Mouse (Mus musculus): ENCODE data around the gene Sipa1l1.
"Not testable (repeated sequence)": the region's sequence is repeated elsewhere in the genome, so short reads cannot be mapped to it uniquely, and the experiment has no call there.

Gene Sipa1l1

GRCm38 (mm10) chr12:82175709-82176108, 6.6 kb downstream of the Sipa1l1 start:
- DNase-seq (ENCODE audit: low spot score in 2 of 2): no peak

GRCm38 (mm10) chr12:82178636-82179035, 9.5 kb downstream of the Sipa1l1 start:
- no peak for DNase-seq (ENCODE audit: low spot score in 2 of 2)

- no peak for DNase-seq (ENCODE audit: low spot score in 2 of 2)
Observed at GRCm38 (mm10) chr12:82179626-82180025, 10.5 kb downstream of the Sipa1l1 start.

GRCm38 (mm10) chr12:82186156-82186555, 17.0 kb downstream of the Sipa1l1 start:
- DNase-seq (ENCODE audit: low spot score in 2 of 2): not testable (repeated sequence)

- no peak for DNase-seq (ENCODE audit: low spot score in 2 of 2)
Observed at GRCm38 (mm10) chr12:82186740-82187139, 17.6 kb downstream of the Sipa1l1 start.

DNA sequence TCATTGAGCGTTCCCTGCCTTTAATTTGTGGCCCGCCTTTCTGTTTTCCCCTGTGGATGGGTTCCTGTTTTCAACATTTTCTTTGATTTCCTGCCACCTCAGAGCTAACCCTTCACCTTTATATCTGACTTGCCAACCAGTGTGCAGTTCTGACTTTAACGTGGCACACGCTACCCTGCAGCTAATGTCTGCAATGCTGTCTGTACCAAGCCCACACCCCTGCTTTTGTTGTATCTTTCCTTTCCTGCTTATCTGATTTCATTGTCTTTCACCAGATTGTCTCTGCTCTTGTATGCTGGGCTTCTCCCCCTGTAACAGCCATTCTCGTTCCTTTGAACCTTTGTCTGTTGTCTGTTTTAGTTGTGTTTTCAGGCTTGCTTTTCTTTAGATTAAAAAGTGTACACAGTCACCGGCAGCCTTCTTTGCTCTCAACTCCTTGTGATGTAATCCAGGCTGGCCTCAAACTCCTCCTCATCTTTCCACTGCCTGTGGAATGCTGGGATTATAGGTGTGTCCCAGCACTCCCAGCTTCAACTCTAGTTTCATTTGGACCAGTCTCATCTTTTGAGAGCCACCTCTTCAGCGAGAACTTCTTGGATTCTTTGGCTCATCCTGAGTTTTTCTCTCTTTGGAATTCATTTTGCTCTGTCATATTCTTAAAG, 18.2 kb downstream of the Sipa1l1 start:
- no peak for DNase-seq (ENCODE audit: low spot score in 2 of 2)

GRCm38 (mm10) chr12:82188321-82189075, 19.4 kb downstream of the Sipa1l1 start:
- DNase-seq (ENCODE audit: low spot score in 2 of 2): no peak

DNA sequence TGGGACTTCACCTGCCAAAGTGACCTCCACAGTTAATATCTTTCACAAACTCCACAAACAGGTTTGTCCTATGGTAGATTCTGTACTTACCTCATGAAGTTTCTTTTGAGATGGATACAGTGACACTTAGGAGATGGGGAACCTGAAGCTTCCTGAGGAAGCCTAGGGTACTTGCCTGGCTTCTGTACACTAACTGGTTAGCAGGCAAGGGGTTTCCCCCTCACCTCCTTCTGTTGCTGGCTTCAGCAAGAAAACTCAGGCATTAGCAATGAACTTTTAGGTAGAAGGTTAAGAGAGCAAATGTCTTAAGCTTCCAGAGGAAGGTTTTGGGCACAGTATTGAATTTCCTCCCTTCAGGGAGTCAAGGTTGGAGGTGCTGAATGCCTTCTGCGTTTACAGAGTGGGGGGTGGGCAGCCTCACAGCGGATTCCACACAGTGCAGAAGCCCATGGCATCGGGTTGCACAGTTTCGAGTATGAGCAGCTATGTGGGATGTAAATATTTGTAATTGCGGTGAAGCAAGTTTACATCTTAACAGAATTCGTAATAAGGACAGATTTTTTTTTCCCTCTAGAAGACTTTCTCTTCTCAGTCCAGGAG, 20.1 kb downstream of the Sipa1l1 start:
- no peak for DNase-seq (ENCODE audit: low spot score in 2 of 2)

DNA sequence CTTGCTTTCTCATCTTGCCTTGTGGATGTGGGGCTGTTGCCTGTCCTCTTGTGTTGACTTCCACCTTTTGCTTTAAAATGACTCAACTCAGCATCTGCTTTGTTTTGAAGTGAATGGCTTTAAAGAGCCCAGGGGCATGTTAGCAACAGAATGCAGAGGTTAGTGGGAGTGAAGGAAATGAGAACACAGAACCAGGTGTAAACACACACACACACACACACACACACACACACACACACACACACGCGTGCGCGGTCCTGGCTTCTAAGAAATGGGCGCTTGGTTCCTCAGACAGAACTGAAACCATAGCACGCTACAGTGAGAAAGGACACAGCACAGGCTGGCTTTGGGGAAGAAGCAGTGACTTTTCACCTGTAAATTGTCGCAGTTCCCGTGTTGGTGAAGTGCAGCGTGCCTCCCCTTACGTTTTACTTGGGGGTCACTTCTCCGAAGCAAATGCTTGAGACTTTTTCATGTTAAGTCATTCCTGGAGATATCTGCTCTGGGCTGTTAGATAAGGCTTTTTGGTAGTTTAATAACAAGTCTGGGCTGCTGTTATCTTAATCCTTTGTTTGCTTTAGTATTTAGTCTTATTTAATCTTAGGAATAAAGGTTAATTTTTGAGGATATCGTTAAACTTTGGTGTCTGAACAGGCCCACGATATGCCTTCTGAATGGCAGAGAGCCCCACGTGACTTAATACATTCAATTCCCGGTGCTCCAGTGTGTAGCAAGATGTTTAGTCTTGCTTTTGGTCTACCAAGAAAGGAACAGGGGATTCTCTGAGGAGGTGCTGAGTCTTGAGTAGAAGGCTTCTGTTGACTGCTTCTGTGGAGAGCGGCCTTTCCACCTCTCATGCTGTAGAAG, 20.8 kb downstream of the Sipa1l1 start:
- DNase-seq (ENCODE audit: low spot score in 2 of 2): no peak

GRCm38 (mm10) chr12:82190582-82190965, 21.5 kb downstream of the Sipa1l1 start:
- DNase-seq (ENCODE audit: low spot score in 2 of 2): no peak

DNA sequence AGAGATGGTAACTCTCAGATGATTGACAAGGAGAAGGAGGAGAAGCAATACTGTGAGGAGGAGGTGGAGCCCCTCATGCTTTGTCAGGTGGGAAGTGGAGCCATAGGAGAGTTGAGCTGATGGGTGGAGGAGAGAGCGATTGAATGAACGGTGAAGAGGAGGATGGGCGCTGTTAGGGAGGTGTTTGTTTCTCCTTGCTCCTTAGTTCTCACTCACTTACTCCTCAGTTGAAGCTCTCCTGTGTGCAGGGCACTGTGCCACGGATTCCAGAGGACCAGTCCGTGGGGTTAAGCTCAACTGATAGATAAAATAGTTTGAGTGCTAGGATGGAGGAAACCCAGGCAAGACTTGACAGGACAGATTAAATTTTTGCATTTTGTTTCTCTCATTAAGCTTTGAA, 22.6 kb downstream of the Sipa1l1 start:
- no peak for DNase-seq (ENCODE audit: low spot score in 2 of 2)

- no peak for DNase-seq (ENCODE audit: low spot score in 2 of 2)
Observed at GRCm38 (mm10) chr12:82192641-82193054, 23.5 kb downstream of the Sipa1l1 start.

GRCm38 (mm10) chr12:82193476-82193875, 24.4 kb downstream of the Sipa1l1 start:
- no peak for DNase-seq (ENCODE audit: low spot score in 2 of 2)

GRCm38 (mm10) chr12:82194919-82195318, 25.8 kb downstream of the Sipa1l1 start:
- DNase-seq (ENCODE audit: low spot score in 2 of 2): no peak

- no peak for DNase-seq (ENCODE audit: low spot score in 2 of 2)
Observed at GRCm38 (mm10) chr12:82196213-82196612, 27.1 kb downstream of the Sipa1l1 start.

DNA sequence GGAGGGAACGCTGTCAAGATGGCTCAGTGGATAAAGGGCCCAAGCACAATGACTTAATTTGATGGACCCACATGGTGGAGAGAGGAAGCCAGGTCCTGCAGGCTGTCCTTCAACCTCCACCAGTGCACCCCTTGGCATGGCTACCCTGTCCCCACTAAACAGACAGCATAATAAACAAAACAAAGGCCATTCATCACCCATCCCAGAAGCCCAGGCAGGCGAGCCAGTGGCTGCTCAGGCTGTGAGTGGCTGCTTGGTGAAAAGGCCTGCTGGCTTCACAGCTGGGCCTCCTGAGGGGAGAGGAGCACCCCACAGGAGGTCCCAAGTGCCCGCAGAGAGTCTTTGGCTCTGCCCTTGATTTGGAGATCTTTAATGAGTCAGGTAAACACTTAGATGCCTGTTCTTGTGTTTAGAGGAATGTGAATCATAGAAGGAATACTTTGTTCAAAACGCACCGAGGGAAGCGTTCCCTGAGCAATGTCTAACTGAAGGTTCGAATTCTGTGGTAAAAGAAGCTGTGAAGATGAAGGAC, 27.6 kb downstream of the Sipa1l1 start:
- no peak for DNase-seq (ENCODE audit: low spot score in 2 of 2)

GRCm38 (mm10) chr12:82197207-82197606, 28.1 kb downstream of the Sipa1l1 start:
- no peak for DNase-seq (ENCODE audit: low spot score in 2 of 2)

- no peak for DNase-seq (ENCODE audit: low spot score in 2 of 2)
Observed at GRCm38 (mm10) chr12:82199286-82199685, 30.2 kb downstream of the Sipa1l1 start.

GRCm38 (mm10) chr12:82204106-82204505, 35.0 kb downstream of the Sipa1l1 start:
- no peak for DNase-seq (ENCODE audit: low spot score in 2 of 2)

- no peak for DNase-seq (ENCODE audit: low spot score in 2 of 2)
Observed at GRCm38 (mm10) chr12:82206857-82207647, 37.9 kb downstream of the Sipa1l1 start.

DNA sequence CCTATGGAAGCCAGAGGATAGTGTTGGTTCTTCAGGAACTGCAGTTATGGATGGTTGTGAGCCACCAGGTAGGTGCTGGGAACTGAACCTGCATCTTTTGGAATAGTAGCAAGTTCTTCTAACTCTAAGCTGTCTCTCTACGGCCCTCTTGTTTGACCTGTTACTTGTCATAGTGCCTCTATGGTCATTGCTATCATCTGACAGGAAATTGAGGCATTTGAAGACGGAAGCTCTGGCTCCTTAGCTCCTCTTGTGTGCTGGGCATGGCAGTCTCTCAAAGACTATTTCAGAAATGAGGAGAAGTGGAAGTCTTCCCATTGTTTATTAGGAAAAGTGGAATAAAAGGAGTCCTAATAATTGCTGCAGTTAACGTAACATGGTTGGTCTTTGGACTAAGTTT, 38.9 kb downstream of the Sipa1l1 start:
- no peak for DNase-seq (ENCODE audit: low spot score in 2 of 2)

All from right cerebral cortex, postnatal 36 days (tissue).